Mouse (Mus musculus): ENCODE measurements around the gene Rasa3. TPM values are rescaled to one million over a fixed set of nuclear protein-coding genes. Genes with fewer than 3 reads are reported as not detected.

The Rasa3 gene
- total and polyA plus RNA-seq, 2 experiments from 2014 or later = 20.5 to 52.7 TPM

DNA sequence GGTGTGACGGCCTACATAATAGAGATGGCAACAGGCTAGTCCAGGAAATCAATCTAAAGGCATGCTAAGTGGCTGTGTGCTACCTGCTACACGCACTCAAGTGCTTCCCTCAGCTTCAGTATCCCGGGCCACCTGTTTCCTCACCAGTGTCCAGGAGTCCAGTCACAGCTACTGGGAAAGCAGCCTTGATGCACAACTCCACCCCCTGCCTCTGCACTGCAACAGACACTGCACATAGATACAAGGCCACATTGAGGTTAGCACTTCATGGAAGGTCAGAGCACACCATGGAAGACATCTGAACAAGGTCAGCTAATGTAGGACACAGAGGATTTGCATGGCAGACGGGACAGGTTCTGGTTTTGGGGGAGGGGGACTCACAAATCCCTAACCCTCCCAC lies 11.9 kb downstream of the Rasa3 start:
- WGBS = 80% methylated on average over 4 of the region's 4 CpGs
- H3K4me3 ChIP-seq (ENCODE audit: low read depth, low read length) = no peak overlapping the region
- no peak for TF ChIP-seq CTCF (IDR thresholded peaks at IDR 0.05)
- no peaks in the 10 kb centered on the region for H3K9me3 ChIP-seq (ENCODE audit: low read length)
- H3K4me1 ChIP-seq (ENCODE audit: insufficient read depth, low read length) = no peaks in the 10 kb centered on the region
- no peak overlapping the region for H3K9ac ChIP-seq (replicated peaks; ENCODE audit: low read length, poor library complexity, severe bottlenecking)
- no peak overlapping the region for H3K27ac ChIP-seq (ENCODE audit: low read depth, low read length)
- ATAC-seq (ENCODE audit: low FRiP score) (no peak), DNase-seq (ENCODE audit: low spot score) (no peak)
- H3K4me2 ChIP-seq (ENCODE audit: low read depth, low read length, poor library complexity, severe bottlenecking) = no peak overlapping the region
- H3K36me3 ChIP-seq (ENCODE audit: insufficient read depth, low read length) = no peaks in the 10 kb centered on the region
- no peaks in the 10 kb centered on the region for H3K27me3 ChIP-seq (ENCODE audit: insufficient read depth, low read length)

DNA sequence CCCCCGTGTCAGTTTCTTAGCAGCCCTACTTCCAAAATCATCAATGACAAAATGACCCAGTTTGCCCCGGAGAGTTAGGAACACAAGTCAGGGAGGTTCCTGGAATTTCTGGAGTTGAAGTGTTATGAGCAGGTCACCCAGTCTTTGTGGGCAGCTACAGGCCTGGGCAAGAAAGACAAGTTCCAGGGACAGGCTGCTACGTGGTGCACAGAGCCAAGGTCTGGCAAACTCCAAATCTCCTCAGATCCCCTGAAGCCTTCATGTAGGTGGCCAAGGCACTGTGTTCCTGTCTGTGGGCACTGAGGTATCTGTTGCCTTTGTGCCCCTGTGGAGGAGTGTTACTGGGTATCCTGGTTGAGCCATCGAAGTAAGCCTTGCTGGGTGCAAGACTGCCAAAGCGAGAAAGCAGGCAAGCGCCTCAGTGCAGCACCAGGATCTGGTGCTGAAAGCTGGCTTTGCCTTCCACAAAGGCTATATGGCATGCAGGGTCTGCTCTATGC lies 12.6 kb downstream of the Rasa3 start:
- Histone ChIP-seq H3K27me3 (ENCODE audit: insufficient read depth, low read length) (no peaks in the 10 kb centered on the region), H3K4me3 (ENCODE audit: low read depth, low read length) (no peak overlapping the region), H3K9ac (replicated peaks; ENCODE audit: low read length, poor library complexity, severe bottlenecking) (no peak overlapping the region), H3K36me3 (ENCODE audit: insufficient read depth, low read length) (no peaks in the 10 kb centered on the region), H3K4me1 (ENCODE audit: insufficient read depth, low read length) (no peaks in the 10 kb centered on the region), H3K27ac (ENCODE audit: low read depth, low read length) (no peak overlapping the region), H3K4me2 (ENCODE audit: low read depth, low read length, poor library complexity, severe bottlenecking) (no peak overlapping the region), H3K9me3 (ENCODE audit: low read length) (no peaks in the 10 kb centered on the region)
- DNase-seq (ENCODE audit: low spot score) (no peak), ATAC-seq (ENCODE audit: low FRiP score) (no peak)
- TF ChIP-seq CTCF (IDR thresholded peaks at IDR 0.05) = no peak
- WGBS = 92% methylated on average over 6 of the region's 6 CpGs

DNA sequence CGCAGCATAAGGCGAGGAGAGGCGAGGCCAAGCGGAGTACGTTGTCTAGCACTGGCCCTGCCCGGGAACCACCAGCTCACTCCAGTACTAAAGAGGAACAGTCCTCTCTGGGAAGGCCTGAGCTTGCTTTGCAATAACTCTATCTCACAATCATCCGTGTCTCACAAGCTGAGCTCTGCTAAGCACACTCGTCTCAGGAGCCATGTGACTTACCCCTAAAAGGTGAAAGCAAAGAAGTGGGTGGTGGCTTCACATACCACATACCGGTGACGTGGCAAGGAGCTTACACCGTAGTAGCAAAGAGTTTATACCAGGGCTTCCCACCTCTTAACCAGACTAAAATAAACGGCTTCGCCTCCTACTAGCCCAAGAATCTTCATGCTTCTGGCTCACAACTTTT lies 17.1 kb downstream of the Rasa3 start:
- ATAC-seq (ENCODE audit: low FRiP score) = no peak
- Histone ChIP-seq H3K9ac (replicated peaks; ENCODE audit: low read length, poor library complexity, severe bottlenecking) (no peak overlapping the region), H3K9me3 (ENCODE audit: low read length) (no peaks in the 10 kb centered on the region), H3K4me2 (ENCODE audit: low read depth, low read length, poor library complexity, severe bottlenecking) (no peak overlapping the region), H3K27me3 (ENCODE audit: insufficient read depth, low read length) (no peaks in the 10 kb centered on the region), H3K36me3 (ENCODE audit: insufficient read depth, low read length) (no peaks in the 10 kb centered on the region), H3K4me3 (ENCODE audit: low read depth, low read length) (no peak overlapping the region), H3K27ac (ENCODE audit: low read depth, low read length) (no peak overlapping the region), H3K4me1 (ENCODE audit: insufficient read depth, low read length) (no peaks in the 10 kb centered on the region; the same call in 1 of the 2 replicates)
- 90% methylated on average over 13 of the region's 13 CpGs for WGBS
- no peak for DNase-seq (ENCODE audit: low spot score)
- TF ChIP-seq CTCF (IDR thresholded peaks at IDR 0.05) = no peak

DNA sequence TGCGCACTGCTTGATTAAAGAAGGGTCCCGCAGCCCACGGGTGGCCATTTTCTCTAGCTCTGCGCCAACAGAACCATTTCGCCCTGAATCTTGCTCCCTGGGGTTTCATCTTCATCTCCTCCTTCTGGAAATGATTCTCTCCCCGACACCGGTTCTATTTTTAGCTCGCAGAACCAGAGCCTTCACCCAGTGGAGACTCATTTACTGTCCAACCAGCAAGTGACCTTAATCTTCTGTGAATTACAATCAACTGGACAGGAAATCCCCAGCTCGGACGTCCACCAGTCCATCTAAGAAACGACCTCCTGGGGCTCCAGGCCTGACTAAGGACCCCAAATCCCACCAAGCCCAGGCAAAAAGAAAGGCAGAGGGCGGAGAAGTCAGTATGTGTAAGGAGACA lies 19.9 kb downstream of the Rasa3 start:
- Histone ChIP-seq H3K4me3 (ENCODE audit: low read depth, low read length) (no peak overlapping the region), H3K4me2 (ENCODE audit: low read depth, low read length, poor library complexity, severe bottlenecking) (no peak overlapping the region), H3K36me3 (ENCODE audit: insufficient read depth, low read length) (no peaks in the 10 kb centered on the region), H3K9ac (replicated peaks; ENCODE audit: low read length, poor library complexity, severe bottlenecking) (no peak overlapping the region), H3K27me3 (ENCODE audit: insufficient read depth, low read length) (no peaks in the 10 kb centered on the region), H3K9me3 (ENCODE audit: low read length) (no peaks in the 10 kb centered on the region), H3K27ac (ENCODE audit: low read depth, low read length) (no peak overlapping the region), H3K4me1 (ENCODE audit: insufficient read depth, low read length) (no peaks in the 10 kb centered on the region; the same call in 1 of the 2 replicates)
- no peak for DNase-seq (ENCODE audit: low spot score)
- ATAC-seq (ENCODE audit: low FRiP score) = no peak
- TF ChIP-seq CTCF (IDR thresholded peaks at IDR 0.05) = no peak
- 65% methylated on average over 12 of the region's 12 CpGs for WGBS

DNA sequence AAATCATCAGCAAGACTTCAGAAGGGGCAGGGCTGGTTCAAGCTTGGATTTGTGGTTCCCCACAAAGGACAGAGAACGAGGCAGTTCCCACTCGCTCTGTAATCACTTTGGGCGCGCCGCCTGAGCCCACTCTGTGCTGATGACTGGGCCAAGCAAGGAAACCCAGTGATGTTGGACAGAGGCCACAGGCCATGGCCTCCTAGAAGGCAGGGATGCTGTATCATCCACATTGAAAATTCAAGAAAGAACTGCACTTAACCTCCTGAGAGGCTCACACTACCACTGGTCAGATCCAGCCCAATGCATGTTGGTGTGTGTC lies 22.4 kb downstream of the Rasa3 start:
- 79% methylated on average over 5 of the region's 5 CpGs for WGBS
- Histone ChIP-seq H3K27ac (ENCODE audit: low read depth, low read length) (no peak overlapping the region), H3K27me3 (ENCODE audit: insufficient read depth, low read length) (no peaks in the 10 kb centered on the region), H3K4me2 (ENCODE audit: low read depth, low read length, poor library complexity, severe bottlenecking) (no peak overlapping the region), H3K4me1 (ENCODE audit: insufficient read depth, low read length) (no peaks in the 10 kb centered on the region; the same call in 1 of the 2 replicates), H3K36me3 (ENCODE audit: insufficient read depth, low read length) (no peaks in the 10 kb centered on the region), H3K4me3 (ENCODE audit: low read depth, low read length) (no peak overlapping the region), H3K9ac (replicated peaks; ENCODE audit: low read length, poor library complexity, severe bottlenecking) (no peak overlapping the region), H3K9me3 (ENCODE audit: low read length) (no peaks in the 10 kb centered on the region)
- DNase-seq (ENCODE audit: low spot score) (no peak), ATAC-seq (ENCODE audit: low FRiP score) (no peak)
- TF ChIP-seq CTCF (IDR thresholded peaks at IDR 0.05) = no peak

DNA sequence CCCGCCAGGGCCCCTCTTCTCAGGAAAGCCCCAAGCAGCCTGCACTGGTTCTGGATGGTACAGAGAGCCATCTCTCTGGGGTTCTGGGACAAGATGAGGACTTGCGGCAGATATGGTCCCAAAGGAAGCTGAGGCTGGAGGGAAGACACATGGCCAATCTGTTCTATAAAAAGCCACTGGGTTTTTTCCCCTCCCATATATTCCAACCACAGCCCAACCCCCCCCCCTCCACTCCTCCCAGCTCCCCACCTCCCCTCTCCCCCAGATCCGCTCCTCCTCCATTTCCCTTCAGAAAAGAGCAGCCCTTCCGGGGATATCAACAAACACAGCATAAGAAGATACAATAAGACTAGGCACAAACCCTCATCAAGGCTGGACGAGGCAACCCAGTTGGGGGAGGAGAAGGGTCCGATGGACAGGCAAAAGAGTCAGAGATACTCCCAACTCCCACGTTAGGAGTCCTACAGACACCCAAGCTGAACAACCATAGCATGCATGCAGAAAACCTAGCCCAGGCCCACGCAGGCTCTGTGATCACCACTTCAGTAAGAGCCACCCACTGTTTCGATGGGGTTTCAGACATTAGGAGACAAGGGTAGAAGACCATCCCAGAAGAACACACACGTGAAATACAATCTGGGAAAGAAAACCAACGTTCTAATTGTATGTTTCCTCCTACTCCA lies 22.9 kb downstream of the Rasa3 start:
- H3K27ac ChIP-seq (ENCODE audit: low read depth, low read length) = no peak overlapping the region
- no peak for ATAC-seq (ENCODE audit: low FRiP score)
- 86% methylated on average over 11 of the region's 11 CpGs for WGBS
- no peak overlapping the region for H3K4me2 ChIP-seq (ENCODE audit: low read depth, low read length, poor library complexity, severe bottlenecking)
- no peaks in the 10 kb centered on the region for H3K9me3 ChIP-seq (ENCODE audit: low read length)
- TF ChIP-seq CTCF (IDR thresholded peaks at IDR 0.05) = no peak
- H3K9ac ChIP-seq (replicated peaks; ENCODE audit: low read length, poor library complexity, severe bottlenecking) = no peak overlapping the region
- DNase-seq (ENCODE audit: low spot score) = no peak
- H3K4me1 ChIP-seq (ENCODE audit: insufficient read depth, low read length) = peaks cover 2% of the 10 kb centered on the region; the same call in 1 of the 2 replicates
- H3K27me3 ChIP-seq (ENCODE audit: insufficient read depth, low read length) = no peaks in the 10 kb centered on the region
- H3K36me3 ChIP-seq (ENCODE audit: insufficient read depth, low read length) = no peaks in the 10 kb centered on the region
- no peak overlapping the region for H3K4me3 ChIP-seq (ENCODE audit: low read depth, low read length)
